Mouse (Mus musculus): ENCODE measurements around the gene Pck2.

Gene Pck2

DNA sequence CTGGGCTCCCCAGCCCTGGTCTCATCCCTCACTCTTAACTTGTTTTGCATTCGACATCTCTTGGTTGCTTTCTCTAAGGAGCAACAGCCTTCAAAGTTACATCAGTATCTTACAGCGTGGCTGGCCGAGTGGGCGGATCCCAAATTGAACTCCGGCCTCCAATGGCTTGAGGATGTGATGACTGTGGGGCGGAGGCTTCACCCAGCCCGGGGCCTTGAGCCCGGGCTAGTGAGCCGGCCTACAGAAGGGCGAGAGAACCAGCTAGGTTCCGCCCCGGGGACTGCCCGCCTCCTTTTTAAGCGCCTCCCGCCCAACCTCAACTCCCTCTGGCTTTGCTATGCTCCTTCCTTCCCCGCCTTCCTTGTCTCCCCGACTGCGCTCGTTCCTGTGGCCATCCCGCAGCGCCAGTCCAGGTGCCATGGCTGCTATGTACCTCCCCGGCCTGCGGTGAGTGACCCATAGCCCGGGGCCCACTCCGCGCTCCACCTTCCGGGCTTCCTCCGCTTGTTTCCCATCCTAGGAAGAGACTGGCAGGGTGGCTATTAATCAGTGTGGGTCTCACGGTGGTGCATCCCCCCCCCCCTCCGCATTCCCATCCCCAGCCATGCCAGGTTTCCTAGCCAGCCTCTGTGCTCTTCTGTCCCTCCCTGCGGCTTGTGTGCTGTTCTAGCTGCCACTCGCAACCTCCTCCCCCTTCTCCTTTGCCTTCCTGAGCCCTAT, at the start of gene Pck2:
Gene Pck2 (plus strand): TSS at position 200 of the 720 bp plus-strand sequence.
- peak; percentile 55 for DNase-seq

DNA sequence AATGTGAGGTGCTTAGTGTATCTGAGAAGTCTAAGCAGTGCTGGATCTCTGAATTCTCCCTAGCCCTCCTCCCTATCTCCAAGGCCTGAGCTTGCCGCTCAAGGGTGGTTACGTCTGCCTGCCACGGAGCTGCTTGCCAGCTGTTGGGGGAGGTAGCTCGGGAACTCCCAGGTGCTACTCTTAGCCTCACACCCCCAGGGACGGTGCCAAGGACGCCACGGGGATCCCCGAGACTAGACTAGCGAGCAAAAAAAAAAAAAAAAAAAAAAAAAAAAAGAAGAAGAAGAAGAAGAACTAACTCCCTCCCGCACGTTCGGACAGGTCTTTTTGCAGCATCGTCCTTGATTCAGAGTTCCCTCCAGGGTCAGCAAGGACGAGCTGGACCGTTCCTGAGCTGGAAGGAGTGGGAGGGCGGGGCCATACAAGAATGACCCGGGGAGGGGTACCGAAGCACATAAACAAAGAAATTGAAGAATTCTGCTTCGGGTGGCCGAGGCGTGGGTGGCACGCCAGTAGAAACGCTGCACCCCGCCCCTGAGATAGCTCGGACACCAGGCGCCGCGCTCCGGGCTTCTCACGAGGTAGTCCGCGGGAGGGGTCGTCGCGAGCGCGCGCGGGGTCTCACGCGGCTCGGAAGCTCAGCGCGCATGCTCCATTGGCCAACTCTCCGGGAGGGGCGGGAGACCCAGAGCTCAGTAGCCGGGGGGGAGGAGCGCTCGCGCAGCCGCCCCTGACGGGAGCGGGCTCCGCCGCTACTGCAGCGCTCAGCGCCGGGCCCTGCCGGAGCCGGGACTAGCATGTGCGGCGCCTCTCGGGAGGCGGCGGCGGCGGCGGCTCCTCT, 49.5 kb upstream of the Pck2 start, which contains the start of gene Carmil3:
Gene Carmil3 (plus strand): TSS at position 291 of the 841 bp plus-strand sequence.
- DNase-seq: peak; percentile 89

DNA sequence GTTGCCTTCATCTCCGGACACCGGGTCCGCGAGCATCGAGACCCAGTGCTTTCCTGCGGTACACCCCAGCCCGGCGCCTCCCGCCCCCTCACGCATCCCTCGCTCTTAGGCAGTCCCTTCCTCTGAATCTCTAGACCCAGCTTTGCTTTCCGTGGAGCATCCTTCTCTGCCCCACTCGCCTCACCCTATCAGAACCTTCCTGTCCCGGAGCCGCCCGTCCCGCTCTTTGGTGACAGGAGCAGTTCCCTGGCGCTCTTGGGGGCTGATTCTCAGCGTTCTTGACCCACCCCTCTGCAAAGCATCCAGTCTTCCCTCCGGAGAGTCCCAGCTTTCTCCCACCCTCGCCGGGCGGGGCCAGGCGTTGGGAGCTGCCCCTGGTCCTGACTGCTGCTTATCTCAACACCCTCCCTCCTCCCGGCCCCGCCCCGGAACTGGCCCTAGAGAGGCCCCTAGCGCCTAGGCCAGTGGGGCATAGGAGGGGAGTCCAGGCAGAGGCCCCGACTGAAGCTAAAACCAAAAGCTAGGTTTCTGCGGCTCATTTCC, 48.7 kb upstream of the Pck2 start:
- peak; percentile 63 for DNase-seq

GRCm38 (mm10) chr14:55492103-55492502, 48.0 kb upstream of the Pck2 start:
- no peak for DNase-seq

DNA sequence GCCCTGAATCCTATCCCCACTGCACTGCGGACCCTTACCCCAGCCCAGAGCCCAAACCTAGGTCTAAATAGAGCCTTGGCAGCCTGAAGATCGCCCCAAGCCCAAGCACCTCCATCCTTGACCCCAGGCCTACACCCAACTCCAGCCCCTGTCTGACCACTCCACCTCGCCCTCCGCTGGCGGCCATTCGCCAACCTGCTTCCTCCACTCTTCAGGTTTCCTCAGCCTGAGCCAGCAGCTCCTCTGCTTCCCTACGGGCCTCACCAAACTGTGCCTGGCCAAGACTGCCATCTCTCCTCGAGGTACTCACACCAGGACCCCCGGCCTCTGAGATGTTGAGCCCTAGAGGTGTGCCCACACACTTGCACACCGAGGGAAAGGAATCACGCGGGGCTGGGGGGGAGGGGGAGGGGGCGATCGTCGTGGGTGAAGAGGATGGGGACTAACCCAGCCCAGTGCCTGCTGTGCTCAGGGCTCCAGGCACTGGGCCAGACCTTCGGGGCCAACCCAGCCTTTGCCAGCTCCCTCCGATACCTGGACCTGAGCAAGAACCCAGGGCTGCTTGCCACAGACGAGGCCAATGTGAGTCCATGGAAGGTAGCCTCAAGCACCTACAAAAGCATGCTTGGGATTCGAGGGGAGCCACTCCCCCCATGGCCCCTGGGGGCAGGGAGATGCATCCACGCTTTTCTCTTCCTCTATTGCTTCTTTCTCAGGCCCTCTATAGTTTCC, 44.4 kb upstream of the Pck2 start:
- no peak for DNase-seq

- DNase-seq: no peak
Observed at GRCm38 (mm10) chr14:55496761-55497448, 43.2 kb upstream of the Pck2 start.

DNA sequence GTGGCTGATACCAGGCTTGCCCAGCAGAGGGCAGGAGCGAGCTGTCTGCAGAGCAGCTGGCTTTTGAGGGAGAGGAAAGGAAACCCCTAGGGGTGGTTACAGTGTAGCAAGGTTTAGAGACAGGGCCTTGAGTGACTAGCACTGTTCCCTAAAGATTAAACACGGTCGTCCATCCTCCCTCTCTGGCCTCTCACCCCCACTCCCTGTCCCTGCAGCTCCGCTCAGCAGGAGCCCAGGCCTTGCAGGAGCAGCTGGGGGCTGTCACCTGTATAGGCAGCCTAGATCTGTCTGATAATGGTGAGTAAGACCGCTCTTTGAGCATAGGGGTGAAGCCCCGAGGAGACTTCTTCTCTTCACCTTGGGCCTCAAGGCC, 42.6 kb upstream of the Pck2 start:
- peak; percentile 96 for DNase-seq

DNA sequence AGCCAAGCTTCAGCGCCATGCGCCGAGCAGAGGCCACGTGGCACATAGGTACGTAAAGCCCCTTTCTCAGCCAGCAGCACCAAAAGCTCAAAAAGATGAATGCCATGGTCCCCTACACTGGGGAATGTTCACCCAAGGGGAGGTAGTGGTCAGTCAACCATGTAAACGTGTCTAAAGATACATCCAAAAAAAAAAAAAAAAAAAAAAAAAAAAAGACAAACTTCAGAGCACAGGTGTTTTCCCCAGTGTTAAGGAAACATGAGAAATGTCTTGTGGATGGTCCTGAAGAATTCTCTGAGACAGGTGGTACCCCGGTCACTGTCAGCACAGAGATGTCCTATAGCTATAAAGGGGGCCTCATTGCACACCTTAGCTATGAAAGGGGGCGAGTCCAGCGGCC, 34.5 kb upstream of the Pck2 start:
- DNase-seq: no peak

GRCm38 (mm10) chr14:55507801-55508200, 32.3 kb upstream of the Pck2 start:
- no peak for DNase-seq

DNA sequence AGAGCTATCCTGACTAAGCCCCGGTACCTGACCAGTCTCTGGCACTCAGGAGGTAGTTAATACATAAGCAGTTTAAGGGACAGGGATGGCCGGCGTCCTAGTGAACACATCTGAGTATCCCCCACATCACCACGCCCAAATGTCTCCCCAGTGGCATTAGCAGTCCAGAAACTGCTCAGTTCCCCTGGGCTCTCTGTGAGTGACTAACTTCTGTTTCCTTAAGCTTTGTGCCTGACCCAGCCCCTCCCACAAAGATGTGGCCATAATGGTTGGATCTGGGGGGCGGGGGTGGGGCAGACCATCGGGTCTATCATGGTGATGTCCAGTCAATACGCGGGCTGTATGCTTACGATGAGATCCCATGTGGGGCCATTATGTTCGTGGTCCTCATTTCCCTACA, 30.5 kb upstream of the Pck2 start:
- no peak for DNase-seq

GRCm38 (mm10) chr14:55510125-55510731, 29.8 kb upstream of the Pck2 start, which contains the start of gene Cpne6:
TSS of gene Cpne6 (plus strand) at chr14:55510445.
- DNase-seq: peak; percentile 29

- peak; percentile 34 for DNase-seq
Observed at GRCm38 (mm10) chr14:55511037-55511436, 29.0 kb upstream of the Pck2 start.

GRCm38 (mm10) chr14:55513927-55514326, 26.1 kb upstream of the Pck2 start:
- no peak for DNase-seq

DNA sequence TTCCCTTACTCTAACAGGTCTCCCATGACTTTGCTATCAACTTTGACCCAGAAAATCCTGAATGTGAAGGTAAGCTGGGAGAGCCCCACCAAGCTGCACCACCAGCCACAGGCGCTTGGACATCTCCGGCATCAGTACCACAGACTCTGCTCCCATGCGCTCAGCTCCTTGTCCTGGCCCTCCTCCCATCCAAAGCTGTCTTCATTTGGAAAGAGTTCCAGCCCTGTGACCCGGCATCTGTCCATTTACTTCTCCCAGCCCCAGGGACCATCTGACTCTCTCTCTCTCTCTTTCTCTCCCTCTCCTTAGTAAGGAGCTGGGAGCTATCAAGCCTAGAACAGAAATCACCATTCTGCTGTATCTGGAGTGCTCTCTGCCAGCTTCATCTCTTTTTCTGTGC, 24.2 kb upstream of the Pck2 start:
- no peak for DNase-seq

GRCm38 (mm10) chr14:55518897-55519296, 21.2 kb upstream of the Pck2 start:
- DNase-seq: no peak

GRCm38 (mm10) chr14:55519604-55520003, 20.5 kb upstream of the Pck2 start:
- no peak for DNase-seq

GRCm38 (mm10) chr14:55520451-55521361, 19.4 kb upstream of the Pck2 start:
- peak; percentile 46 for DNase-seq

GRCm38 (mm10) chr14:55524062-55524461, 16.0 kb upstream of the Pck2 start:
- no peak for DNase-seq

DNA sequence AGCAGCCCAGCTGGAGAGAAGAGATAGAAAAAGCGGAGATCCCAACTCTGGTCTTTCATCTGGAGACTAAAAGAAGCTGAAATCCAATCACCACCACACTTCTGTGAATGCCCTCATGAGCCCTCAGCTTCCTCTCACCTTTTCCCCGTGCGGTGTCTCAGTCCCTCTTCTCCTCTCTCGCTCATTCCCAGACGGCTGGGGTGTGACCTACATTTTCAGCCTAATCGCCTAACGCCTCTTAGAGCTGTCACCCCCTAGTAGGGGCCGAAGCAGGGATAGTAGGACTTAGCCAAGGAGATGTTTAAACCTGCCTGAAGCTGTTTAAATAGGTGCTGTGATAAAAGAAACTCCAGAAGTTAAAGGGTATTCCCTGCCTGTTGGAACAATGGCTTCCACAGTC, 15.3 kb upstream of the Pck2 start, which contains the start of gene Nrl:
Gene Nrl (minus strand): TSS at position 197 of the 400 bp plus-strand sequence.
- DNase-seq: no peak

DNA sequence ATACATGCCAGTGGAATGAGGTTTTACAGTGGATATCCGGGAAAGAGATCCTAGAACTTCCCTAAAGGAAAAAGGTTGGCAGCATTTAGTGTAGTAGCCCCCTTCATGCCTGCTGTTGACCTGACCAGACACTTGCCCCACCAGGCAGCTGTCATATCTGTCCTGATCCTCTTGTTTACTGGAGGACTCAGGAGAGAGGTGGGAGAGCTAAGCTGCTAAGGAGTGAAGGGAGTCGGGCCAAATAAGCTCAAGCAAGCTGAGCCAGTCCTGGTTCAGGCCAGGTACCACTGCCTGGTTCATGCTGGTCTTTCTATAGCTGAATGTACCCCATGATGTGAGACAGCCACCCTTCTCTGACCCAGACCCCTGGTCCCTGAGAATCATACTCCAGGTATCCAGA, 13.4 kb upstream of the Pck2 start:
- no peak for DNase-seq

- no peak for DNase-seq
Observed at GRCm38 (mm10) chr14:55527940-55528339, 12.1 kb upstream of the Pck2 start.

Data from right cerebral cortex, postnatal 4 days (tissue).